Comparison of ENCODE assay signal across 8 mouse cellular contexts in the genomic region with DNA sequence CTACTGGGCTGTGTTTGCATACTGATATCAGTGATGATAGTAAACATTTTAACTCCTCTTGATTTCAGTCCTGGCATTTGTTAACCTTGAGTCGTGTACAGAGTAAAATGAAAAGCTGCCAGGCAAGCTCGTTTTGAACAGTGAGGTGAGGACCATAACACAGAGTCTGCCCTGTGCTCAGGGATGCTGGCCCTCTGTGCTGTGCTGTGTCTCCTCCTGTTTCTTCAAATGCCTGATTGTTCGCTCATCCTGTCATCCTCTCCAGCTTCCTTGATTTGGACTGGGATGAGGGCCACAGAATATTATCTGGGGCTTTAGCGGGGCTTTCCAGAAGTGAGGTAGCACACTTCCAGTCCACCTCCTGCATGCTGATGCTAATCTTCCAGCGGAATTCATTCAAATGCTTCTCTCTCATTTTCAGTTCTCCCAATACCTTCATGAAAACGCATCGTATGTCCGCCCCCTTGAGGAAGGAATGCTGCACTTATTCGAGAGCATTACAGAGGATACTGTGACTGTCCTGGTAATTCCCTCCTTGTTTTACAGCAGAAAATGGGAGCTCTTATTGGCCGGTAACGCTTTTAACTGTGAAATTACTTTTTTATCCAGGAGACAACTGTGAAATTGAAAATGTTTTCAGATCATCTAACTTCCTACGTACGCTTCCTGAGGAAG. TPM values are rescaled to one million over a fixed set of nuclear protein-coding genes. Genes with fewer than 3 reads are reported as not detected.
DNase-seq lines count a peak whose midpoint lies in the region; ATAC-seq and TF ChIP-seq lines count a peak whose summit lies in the region.
"Had no signal": no experiment of that assay in that cellular context is flagged by ENCODE, and none has a peak within 500 bp of the region (broad histone marks: within the 10 kb centered on the region; RNA-seq: fewer than 3 reads in every experiment).

No protein-coding gene starts in this region.

- no peak for TF ChIP-seq EP300 in stomach, postnatal 0 days (optimal IDR thresholded peaks at IDR 0.05)

- no peaks in the 10 kb centered on the region for H3K9me3 ChIP-seq in forebrain, postnatal 0 days (ENCODE audit: low read length)
- H3K9me3 ChIP-seq in hindbrain, embryonic 16.5 days (ENCODE audit: control insufficient read depth, low read length): no peaks in the 10 kb centered on the region
- no peaks in the 10 kb centered on the region for H3K9me3 ChIP-seq in midbrain, embryonic 13.5 days
- no peaks in the 10 kb centered on the region for H3K9me3 ChIP-seq in stomach, postnatal 0 days (ENCODE audit: control insufficient read depth, low read length)
- H3K9me3 ChIP-seq: stomach, embryonic 15.5 days had no signal

- 25% methylated on average over 13 of the region's 13 CpGs for WGBS in cerebellum, adult 2 months
- 35% methylated on average over 13 of the region's 13 CpGs for WGBS in forebrain, postnatal 0 days
- WGBS in hindbrain, embryonic 16.5 days: 29% methylated on average over 13 of the region's 13 CpGs
- WGBS in midbrain, embryonic 13.5 days: 34% methylated on average over 13 of the region's 13 CpGs
- WGBS in stomach, postnatal 0 days: 34% methylated on average over 13 of the region's 13 CpGs

- H3K27me3 ChIP-seq in cerebellum, adult 2 months (ENCODE audit: control insufficient read depth, insufficient read depth, low read length): no peaks in the 10 kb centered on the region
- no peaks in the 10 kb centered on the region for H3K27me3 ChIP-seq in forebrain, postnatal 0 days (ENCODE audit: insufficient read depth, low read length)
- no peaks in the 10 kb centered on the region for H3K27me3 ChIP-seq in hindbrain, embryonic 16.5 days (replicated peaks; ENCODE audit: control insufficient read depth, insufficient read depth, low read length)
- H3K27me3 ChIP-seq in midbrain, embryonic 13.5 days: no peaks in the 10 kb centered on the region
- H3K27me3 ChIP-seq in stomach, postnatal 0 days (ENCODE audit: control insufficient read depth, insufficient read depth, low read length): no peaks in the 10 kb centered on the region
- H3K27me3 ChIP-seq: stomach, embryonic 15.5 days had no signal

- no peaks in the 10 kb centered on the region; the same call in 1 of the 2 replicates for H3K4me1 ChIP-seq in cerebellum, adult 2 months (ENCODE audit: control insufficient read depth, insufficient read depth, low read length)
- no peaks in the 10 kb centered on the region for H3K4me1 ChIP-seq in forebrain, postnatal 0 days (ENCODE audit: insufficient read depth)
- H3K4me1 ChIP-seq in hindbrain, embryonic 16.5 days (ENCODE audit: control insufficient read depth, insufficient read depth, low read depth, low read length): no peaks in the 10 kb centered on the region
- peaks cover 4% of the 10 kb centered on the region; the same call in 1 of the 2 replicates for H3K4me1 ChIP-seq in midbrain, embryonic 13.5 days (replicated peaks)
- no peaks in the 10 kb centered on the region for H3K4me1 ChIP-seq in stomach, postnatal 0 days (replicated peaks; ENCODE audit: control insufficient read depth, insufficient read depth)

- peak; percentile 51; the same call in 1 of the 2 replicates for TF ChIP-seq CTCF in cerebellum, adult 2 months (IDR thresholded peaks at IDR 0.05; ENCODE audit: borderline replicate concordance, insufficient read depth, low read depth, low read length)
- peak; percentile 92 for TF ChIP-seq CTCF in forebrain, postnatal 0 days (IDR thresholded peaks at IDR 0.05; ENCODE audit: low read depth)
- TF ChIP-seq CTCF in stomach, postnatal 0 days (IDR thresholded peaks at IDR 0.05; ENCODE audit: low read depth): peak; percentile 93

- H3K4me3 ChIP-seq in cerebellum, adult 2 months (replicated peaks; ENCODE audit: insufficient read depth, low read depth, low read length): no peak overlapping the region
- no peak overlapping the region for H3K4me3 ChIP-seq in forebrain, postnatal 0 days (ENCODE audit: low read depth, low read length)
- H3K4me3 ChIP-seq in hindbrain, embryonic 16.5 days (ENCODE audit: low read length): no peak overlapping the region
- no peak overlapping the region for H3K4me3 ChIP-seq in midbrain, embryonic 13.5 days (replicated peaks)
- no peak overlapping the region for H3K4me3 ChIP-seq in stomach, postnatal 0 days (ENCODE audit: low read depth, low read length)
- H3K4me3 ChIP-seq: stomach, embryonic 15.5 days had no signal

- ATAC-seq in forebrain, postnatal 0 days: peak; percentile 92
- peak; percentile 87 for ATAC-seq in hindbrain, embryonic 16.5 days
- ATAC-seq in midbrain, embryonic 13.5 days: peak; percentile 83
- ATAC-seq in stomach, postnatal 0 days (ENCODE audit: low FRiP score, low TSS enrichment): peak; percentile 64; the same call in 1 of the 2 replicates

- no peak overlapping the region for H3K27ac ChIP-seq in cerebellum, adult 2 months (ENCODE audit: insufficient read depth, low read length)
- no peak overlapping the region for H3K27ac ChIP-seq in forebrain, postnatal 0 days (ENCODE audit: low read depth, low read length)
- H3K27ac ChIP-seq in hindbrain, embryonic 16.5 days (ENCODE audit: low read depth, low read length): peak overlapping the region; percentile 23; the same call in 1 of the 2 replicates
- no peak overlapping the region for H3K27ac ChIP-seq in midbrain, embryonic 13.5 days
- H3K27ac ChIP-seq in stomach, postnatal 0 days (replicated peaks): no peak overlapping the region
- H3K27ac ChIP-seq: stomach, embryonic 15.5 days had no signal

- TF ChIP-seq POLR2A in cerebellum, adult 2 months (IDR thresholded peaks at IDR 0.05; ENCODE audit: borderline replicate concordance, insufficient read depth, low read length): no peak

- H3K9ac ChIP-seq in forebrain, postnatal 0 days: no peak overlapping the region
- H3K9ac ChIP-seq in hindbrain, embryonic 16.5 days (ENCODE audit: low read depth, low read length): peak overlapping the region; percentile 35; the same call in 1 of the 2 replicates
- H3K9ac ChIP-seq in midbrain, embryonic 13.5 days (replicated peaks): no peak overlapping the region
- no peak overlapping the region for H3K9ac ChIP-seq in stomach, postnatal 0 days (ENCODE audit: low read length)
- H3K9ac ChIP-seq: stomach, embryonic 15.5 days had no signal

- no peak overlapping the region for H3K4me2 ChIP-seq in forebrain, postnatal 0 days (ENCODE audit: low read depth)
- H3K4me2 ChIP-seq in hindbrain, embryonic 16.5 days (ENCODE audit: low read length): no peak overlapping the region
- no peak overlapping the region for H3K4me2 ChIP-seq in midbrain, embryonic 13.5 days (replicated peaks)
- H3K4me2 ChIP-seq in stomach, postnatal 0 days (replicated peaks; ENCODE audit: low read depth): no peak overlapping the region
- H3K4me2 ChIP-seq: stomach, embryonic 15.5 days had no signal

- peaks cover 52% of the 10 kb centered on the region for H3K36me3 ChIP-seq in forebrain, postnatal 0 days (ENCODE audit: insufficient read depth)
- H3K36me3 ChIP-seq in hindbrain, embryonic 16.5 days (ENCODE audit: control insufficient read depth, insufficient read depth, low read length): peaks cover 10% of the 10 kb centered on the region; the same call in 1 of the 2 replicates
- H3K36me3 ChIP-seq in midbrain, embryonic 13.5 days: peaks cover 52% of the 10 kb centered on the region
- H3K36me3 ChIP-seq in stomach, postnatal 0 days (ENCODE audit: control insufficient read depth, insufficient read depth, low read length): peaks cover 5% of the 10 kb centered on the region; the same call in 1 of the 2 replicates

- peak; percentile 78 to 92 for DNase-seq in adrenal gland, adult (ENCODE audit: inconsistent age in 2 of 2, low spot score in 1 of 2)
- DNase-seq in cerebellum, adult 2 months: peak; percentile 72 to 75
- DNase-seq in forebrain, postnatal 0 days: peak; percentile 81
- DNase-seq in layer of hippocampus, postnatal 14 days (ENCODE audit: low spot score in 2 of 2): peak; percentile 57 to 74
- DNase-seq in stomach, postnatal 0 days (ENCODE audit: low spot score): peak; percentile 70

RNA-seq across cellular contexts. Expression of gene Ppp1r21, which starts 28.4 kb away (rescaled TPM):
- 78.9 and 84.8 TPM in 2 replicates for polyA plus RNA-seq in cerebellum, adult 2 months (2012; rRNA removed)
- total RNA-seq in forebrain, postnatal 0 days (2014; rRNA removed): 49.9 and 63.4 TPM in 2 replicates
- 24.5 and 25.7 TPM in 2 replicates for polyA plus RNA-seq in forebrain, postnatal 0 days (2015; fragmentation: Nextera tagmentation; extraction: Ambion mirVana)
- polyA plus RNA-seq in hindbrain, embryonic 16.5 days (2015; fragmentation: Nextera tagmentation; extraction: Ambion mirVana): 35.7 and 38.8 TPM in 2 replicates
- 10 to 100 TPM; 72.4 to 74.7 TPM for total RNA-seq in layer of hippocampus, postnatal 14 days (2021)
- polyA plus RNA-seq in midbrain, embryonic 13.5 days (2015; fragmentation: Nextera tagmentation; extraction: Ambion mirVana): 30.9 and 33.7 TPM in 2 replicates
- 10.4 and 11.1 TPM in 2 replicates for polyA plus RNA-seq in stomach, postnatal 0 days (2015; fragmentation: Nextera tagmentation; extraction: Ambion mirVana)

RNA-seq across cellular contexts. Expression of gene Ston1, which starts 39.2 kb away (rescaled TPM):
- 2.9 and 4.2 TPM in 2 replicates for polyA plus RNA-seq in cerebellum, adult 2 months (2012; rRNA removed)
- 1.4 and 2.2 TPM in 2 replicates for total RNA-seq in forebrain, postnatal 0 days (2014; rRNA removed)
- 0.52 and 1.5 TPM in 2 replicates for polyA plus RNA-seq in forebrain, postnatal 0 days (2015; fragmentation: Nextera tagmentation; extraction: Ambion mirVana)
- 1.7 and 2.1 TPM in 2 replicates for polyA plus RNA-seq in hindbrain, embryonic 16.5 days (2015; fragmentation: Nextera tagmentation; extraction: Ambion mirVana)
- total RNA-seq in layer of hippocampus, postnatal 14 days (2021): 10 to 100 TPM in 1 of 2 experiments, 1 to 10 TPM in 1; 7.5 to 10.3 TPM
- 0.89 and 1.7 TPM in 2 replicates for polyA plus RNA-seq in midbrain, embryonic 13.5 days (2015; fragmentation: Nextera tagmentation; extraction: Ambion mirVana)
- 3.1 and 5.1 TPM in 2 replicates for polyA plus RNA-seq in stomach, postnatal 0 days (2015; fragmentation: Nextera tagmentation; extraction: Ambion mirVana)
